Mouse (Mus musculus) heart, embryonic 12.5 days (tissue): ENCODE data around the gene Ptk7. TPM values are rescaled to one million over a fixed set of nuclear protein-coding genes. Genes with fewer than 3 reads are reported as not detected.
A peak's percentile ranks its signal among the peaks of the same experiment; 100 is the strongest.

Experiments used
- ATAC-seq: fragments of 200-750 bp; cut with Nextera tagmentation; 2 replicates; pipeline ENCODE4 v1.8.0; 2017; ENCODE audit warnings: moderate TSS enrichment, moderate library complexity; ENCODE audit not compliant: insufficient number of reproducible peaks, low FRiP score
- H3K27ac ChIP-seq: fragments of 300-500 bp; sonication (generic); 2 replicates; pipeline ENCODE4 v1.5.1; 2016; ENCODE audit warnings: mild to moderate bottlenecking, moderate library complexity; ENCODE audit not compliant: poor library complexity, severe bottlenecking
- H3K27me3 ChIP-seq: fragments of 300-500 bp; sonication (generic); replicated peaks from 2 replicates; pipeline ENCODE4 v1.6.1; 2016; ENCODE audit warnings: mild to moderate bottlenecking, moderate library complexity
- H3K36me3 ChIP-seq: fragments of 300-500 bp; sonication (generic); 2 replicates; pipeline ENCODE4 v1.6.1; 2016; ENCODE audit warnings: mild to moderate bottlenecking, moderate library complexity
- H3K4me1 ChIP-seq: fragments of 300-500 bp; sonication (generic); replicated peaks from 2 replicates; pipeline ENCODE4 v1.6.1; 2016; ENCODE audit warnings: mild to moderate bottlenecking
- H3K4me2 ChIP-seq: fragments of 300-500 bp; sonication (generic); 2 replicates; pipeline ENCODE4 v1.6.1; 2016; ENCODE audit warnings: mild to moderate bottlenecking, moderate library complexity
- H3K4me3 ChIP-seq: fragments of 300-500 bp; sonication (generic); 2 replicates; pipeline ENCODE4 v1.5.1; 2016; ENCODE audit warnings: mild to moderate bottlenecking
- H3K9ac ChIP-seq: fragments of 300-500 bp; sonication (generic); 2 replicates; pipeline ENCODE4 v1.6.1; 2016; ENCODE audit warnings: mild to moderate bottlenecking, moderate library complexity
- H3K9me3 ChIP-seq: fragments of 300-500 bp; sonication (generic); replicated peaks from 2 replicates; pipeline ENCODE4 v1.6.1; 2016; ENCODE audit warnings: mild to moderate bottlenecking, moderate library complexity
- WGBS: fragments of 180-500 bp; shearing (Covaris S2); methylation state at CpG from one replicate; pipeline ENCODE4 v1.1.7; 2016; 5-methylcytosine and 5-hydroxymethylcytosine counted together
- microRNA-seq: library from miRNA; unstranded; fragments of <30 nt; microRNA quantifications from one replicate; pipeline ENCODE4, GENCODE M21; 2017
- polyA plus RNA-seq: library from polyadenylated mRNA; unstranded; fragments of >200 nt; fragmentation: Nextera tagmentation; extraction: Ambion mirVana; gene quantifications from 2 replicates; pipeline ENCODE4 v1.2.1, GENCODE M21; 2016

Gene Ptk7
- polyA plus RNA-seq, 1 experiment from 2014 or later = 71.4 TPM

DNA sequence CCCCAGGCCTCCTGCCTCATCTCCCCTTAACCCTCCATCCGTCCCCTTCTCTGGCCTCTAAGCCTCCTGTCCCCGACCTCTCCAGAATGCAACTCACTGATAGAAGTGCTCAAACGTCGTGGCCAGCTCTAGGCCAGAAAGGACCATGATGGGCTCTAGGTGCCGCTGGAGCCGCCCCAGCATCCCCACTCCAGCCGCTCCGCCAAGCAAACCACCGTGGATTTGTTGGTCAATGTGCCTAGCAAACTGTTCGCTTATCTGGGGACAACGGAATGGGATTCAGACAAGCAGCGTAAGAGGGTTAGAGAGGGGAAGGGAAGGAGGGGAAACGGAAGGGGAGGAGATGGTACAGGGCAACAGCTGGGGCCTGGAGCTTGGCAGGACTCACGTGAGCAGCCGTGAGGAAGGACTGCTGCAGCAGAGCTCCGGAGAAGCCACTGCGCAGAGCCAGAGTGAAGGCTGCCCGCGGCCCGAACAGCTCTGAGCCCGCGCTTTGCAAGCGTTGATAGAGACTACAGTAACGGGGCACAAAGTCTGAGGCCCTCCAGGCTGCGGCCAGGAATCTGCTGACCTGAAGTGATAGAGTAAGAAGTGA lies 108.8 kb downstream of the Ptk7 start:
- peak; percentile 60 for ATAC-seq
- no peaks in the 10 kb centered on the region for H3K9me3 ChIP-seq
- H3K4me2 ChIP-seq = peak overlapping the region; percentile 60
- 19% methylated on average over 25 of the region's 25 CpGs for WGBS
- peaks cover 26% of the 10 kb centered on the region for H3K27me3 ChIP-seq
- H3K4me1 ChIP-seq = peaks cover 21% of the 10 kb centered on the region
- no peak overlapping the region for H3K27ac ChIP-seq
- peaks cover 6% of the 10 kb centered on the region; the same call in 1 of the 2 replicates for H3K36me3 ChIP-seq
- H3K9ac ChIP-seq = peak overlapping the region; percentile 49
- H3K4me3 ChIP-seq = peak overlapping the region; percentile 23

- Histone ChIP-seq H3K27ac (no peak overlapping the region), H3K4me2 (peak overlapping the region; percentile 60), H3K4me3 (peak overlapping the region; percentile 23), H3K36me3 (peaks cover 6% of the 10 kb centered on the region; the same call in 1 of the 2 replicates), H3K9ac (peak overlapping the region; percentile 49; the same call in 1 of the 2 replicates), H3K27me3 (peaks cover 21% of the 10 kb centered on the region), H3K4me1 (peaks cover 21% of the 10 kb centered on the region), H3K9me3 (no peaks in the 10 kb centered on the region)
- WGBS = 56% methylated on average over 10 of the region's 10 CpGs
- ATAC-seq = peak; percentile 26; the same call in 1 of the 2 replicates
Measured at GRCm38 (mm10) chr17:46519971-46520370, 109.3 kb downstream of the Ptk7 start.

Small RNA genes lying within 50 kb of the gene (microRNA-seq; reads per million reads assigned to microRNA genes)
- gene Mir6976 = 0.71 reads per million

Other genes with a start within 250 kb of the Ptk7 start
- gene Zfp318, start 245.8 kb downstream of the Ptk7 start, polyA plus RNA-seq = 10.2 and 11.6 TPM in 2 replicates
- gene Crip3, start 200.6 kb downstream of the Ptk7 start, polyA plus RNA-seq = 0.27 and 1.0 TPM in 2 replicates
- gene Slc22a7, start 191.0 kb downstream of the Ptk7 start, polyA plus RNA-seq = not detected in 2 replicates
- 0.08 and 0.13 TPM in 2 replicates for gene Ttbk1, start 141.8 kb downstream of the Ptk7 start, polyA plus RNA-seq
- gene Dnph1, start 132.8 kb downstream of the Ptk7 start, polyA plus RNA-seq = 24.2 and 25.9 TPM in 2 replicates
- 7.2 and 7.4 TPM in 2 replicates for gene Cul9, start 83.1 kb downstream of the Ptk7 start, polyA plus RNA-seq
- gene Srf, start 73.3 kb downstream of the Ptk7 start, polyA plus RNA-seq = 15.0 and 17.5 TPM in 2 replicates
- gene Klc4, start 16.5 kb upstream of the Ptk7 start, polyA plus RNA-seq = 19.9 and 21.1 TPM in 2 replicates
- 90.9 and 99.0 TPM in 2 replicates for gene Mrpl2, start 16.7 kb upstream of the Ptk7 start, polyA plus RNA-seq
- gene Cul7, start 20.8 kb upstream of the Ptk7 start, polyA plus RNA-seq = 48.1 and 53.1 TPM in 2 replicates
- gene Rrp36, start 44.8 kb upstream of the Ptk7 start, polyA plus RNA-seq = 36.5 and 38.9 TPM in 2 replicates
- 116 and 123 TPM in 2 replicates for gene Mea1, start 49.3 kb upstream of the Ptk7 start, polyA plus RNA-seq
- gene Klhdc3, start 51.4 kb upstream of the Ptk7 start, polyA plus RNA-seq = 149 and 155 TPM in 2 replicates
- 62.8 TPM in 2 replicates for gene Ppp2r5d, start 75.6 kb upstream of the Ptk7 start, polyA plus RNA-seq
- 16.9 and 17.0 TPM in 2 replicates for gene Pex6, start 82.0 kb upstream of the Ptk7 start, polyA plus RNA-seq
- gene Gnmt, start 99.7 kb upstream of the Ptk7 start, polyA plus RNA-seq = 0.38 and 0.90 TPM in 2 replicates
- 52.2 and 53.0 TPM in 2 replicates for gene Cnpy3, start 122.7 kb upstream of the Ptk7 start, polyA plus RNA-seq
- 0.13 and 0.33 TPM in 2 replicates for gene Ptcra, start 134.2 kb upstream of the Ptk7 start, polyA plus RNA-seq
- gene 2310039H08Rik, start 143.1 kb upstream of the Ptk7 start, polyA plus RNA-seq = 41.7 and 41.9 TPM in 2 replicates
- gene Rpl7l1, start 153.2 kb upstream of the Ptk7 start, polyA plus RNA-seq = 106 and 115 TPM in 2 replicates
- gene Bicral, start 229.0 kb upstream of the Ptk7 start, polyA plus RNA-seq = 4.0 and 5.7 TPM in 2 replicates